Mouse (Mus musculus): ENCODE measurements at regions not wholly inside any gene's neighbourhood (a gene's known extent, or its start where the extent isn't known, plus 50 kb on each side); places are given as distances from the start of the nearest gene placed in this dataset.

GRCm38 (mm10) chr17:62058016-62058415 is 823.1 kb downstream of the Efna5 start:
- TF ChIP-seq EP300 (IDR thresholded peaks at IDR 0.05; ENCODE audit: insufficient read depth, low read depth, low read length): no peak
- no peak for TF ChIP-seq CTCF (IDR thresholded peaks at IDR 0.05)

All from heart, adult 2 months (tissue).